Comparison of ENCODE assay signal across 8 mouse cellular contexts in genomic region chr8:75088989-75089881, GRCm38 (mm10). TPM values are rescaled to one million over a fixed set of nuclear protein-coding genes. Genes with fewer than 3 reads are reported as not detected.
DNase-seq lines count a peak whose midpoint lies in the region; ATAC-seq lines count a peak whose summit lies in the region.

No protein-coding gene starts in this region.

- no peaks in the 10 kb centered on the region for H3K27me3 ChIP-seq in intestine, embryonic 14.5 days (replicated peaks; ENCODE audit: control insufficient read depth, insufficient read depth, low read length)

- peaks cover 12% of the 10 kb centered on the region for H3K4me1 ChIP-seq in intestine, embryonic 14.5 days (replicated peaks; ENCODE audit: control insufficient read depth, insufficient read depth, low read length)

- peak; percentile 84 for DNase-seq in WW6 (ENCODE audit: low read depth, low spot score)
- peak; percentile 57 for DNase-seq in embryo, embryonic 11.5 days (ENCODE audit: low read depth, low spot score)
- peak; percentile 46 to 70 for DNase-seq in gastrocnemius, postnatal 36 days
- peak; percentile 85 for DNase-seq in intestine, embryonic 14.5 days (ENCODE audit: low spot score)
- DNase-seq in left cerebral cortex, adult 8-10 months (ENCODE audit: low spot score in 2 of 2): peak; percentile 46 to 73
- DNase-seq in lung, postnatal 4 days: peak; percentile 82 to 85
- DNase-seq in retina, postnatal 7 days (ENCODE audit: low read depth, low spot score): peak; percentile 76
- no peak for DNase-seq in cerebellum, adult 11-12 months

- H3K9me3 ChIP-seq in intestine, embryonic 14.5 days (ENCODE audit: control insufficient read depth, low read length): no peaks in the 10 kb centered on the region

- 8% methylated on average over 6 of the region's 6 CpGs for WGBS in intestine, embryonic 14.5 days

- H3K36me3 ChIP-seq in intestine, embryonic 14.5 days (ENCODE audit: control insufficient read depth, insufficient read depth, low read length): no peaks in the 10 kb centered on the region

- intact Hi-C loops in gastrocnemius, postnatal 36 days (cut with DNase I): no loop called here

- H3K4me3 ChIP-seq in intestine, embryonic 14.5 days (ENCODE audit: low read depth, low read length): no peak overlapping the region

- peak overlapping the region; percentile 78 for H3K27ac ChIP-seq in intestine, embryonic 14.5 days (ENCODE audit: low read depth)

- peak overlapping the region; percentile 44 for H3K4me2 ChIP-seq in intestine, embryonic 14.5 days (ENCODE audit: low read length)

- ATAC-seq in intestine, embryonic 14.5 days (replicated peaks; ENCODE audit: low FRiP score, low TSS enrichment, low read depth): peak; percentile 56

- peak overlapping the region; percentile 18; the same call in 1 of the 2 replicates for H3K9ac ChIP-seq in intestine, embryonic 14.5 days (ENCODE audit: low read length)

RNA-seq across cellular contexts. Expression of gene Hmox1, which starts 4.2 kb away (rescaled TPM):
- 1 to 10 TPM; 6.8 to 8.2 TPM for total RNA-seq in gastrocnemius, postnatal 36 days (2021)
- 8.8 and 10.1 TPM in 2 replicates for polyA plus RNA-seq in intestine, embryonic 14.5 days (2014; fragmentation: Nextera tagmentation; extraction: Ambion mirVana)
- 10 to 100 TPM in 1 of 4 experiments, 1 to 10 TPM in 3; 3.6 to 10.7 (median 6.8) TPM for total RNA-seq in left cerebral cortex, adult 8-10 months (2022)

RNA-seq across cellular contexts. Expression of gene Mcm5, which starts 20.1 kb away (rescaled TPM):
- 1 to 10 TPM; 1.7 TPM for total RNA-seq in gastrocnemius, postnatal 36 days (2021)
- polyA plus RNA-seq in intestine, embryonic 14.5 days (2014; fragmentation: Nextera tagmentation; extraction: Ambion mirVana): 153 and 168 TPM in 2 replicates
- 10 to 100 TPM in 1 of 4 experiments, 1 to 10 TPM in 3; 8.3 to 10.2 (median 8.9) TPM for total RNA-seq in left cerebral cortex, adult 8-10 months (2022)

RNA-seq across cellular contexts. Expression of gene Tom1, which starts 55.7 kb away (rescaled TPM):
- total RNA-seq in gastrocnemius, postnatal 36 days (2021): 10 to 100 TPM; 42.1 to 50.5 TPM
- polyA plus RNA-seq in intestine, embryonic 14.5 days (2014; fragmentation: Nextera tagmentation; extraction: Ambion mirVana): 25.2 and 27.2 TPM in 2 replicates
- total RNA-seq in left cerebral cortex, adult 8-10 months (2022): 10 to 100 TPM; 38.0 to 52.0 (median 41.2) TPM
